Mouse (Mus musculus) stomach, postnatal 0 days (tissue): ENCODE data around the gene Coro1a.

ENCODE experiments used
- CTCF ChIP-seq: IDR thresholded peaks from 2 replicates; pipeline ENCODE4 v1.5.1; 2016; ENCODE audit warnings: antibody characterized with exemption, low read depth, mild to moderate bottlenecking, moderate library complexity
- EP300 ChIP-seq: optimal IDR thresholded peaks from 2 replicates; pipeline ENCODE3; 2016; ENCODE audit warnings: antibody characterized with exemption

DNA sequence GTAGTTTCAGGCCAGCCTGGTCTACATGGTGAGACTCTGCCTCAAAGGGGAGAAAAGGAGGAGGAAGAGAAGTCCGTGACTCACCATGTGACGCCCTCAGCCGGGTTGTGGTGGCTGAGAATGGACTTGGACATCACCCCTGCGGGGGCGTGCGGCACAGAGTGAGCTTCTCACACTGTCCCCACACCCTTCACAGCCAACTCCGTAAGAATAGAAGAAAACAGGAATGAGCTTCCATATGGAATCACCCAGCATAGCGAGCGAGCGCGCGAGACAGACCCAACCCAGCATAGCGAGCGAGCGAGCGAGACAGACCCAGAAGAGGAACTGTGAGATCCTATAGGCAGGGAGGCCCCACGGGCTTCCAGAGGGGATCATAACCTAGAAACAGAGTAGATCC is 32.0 kb upstream of the Coro1a start:
- TF ChIP-seq CTCF (no peak), EP300 (no peak)
